Mouse (Mus musculus) forebrain, embryonic 14.5 days (tissue): Measurements from ENCODE around the gene Crb1. TPM values are rescaled to one million over a fixed set of nuclear protein-coding genes. Genes with fewer than 3 reads are reported as not detected.

Experiments
- ATAC-seq: fragments of 200-750 bp; cut with Nextera tagmentation; 2 replicates; pipeline ENCODE4 v1.8.0; 2017; ENCODE audit warnings: mild to moderate bottlenecking, moderate library complexity
- DNase-seq: peaks from one replicate; pipeline ENCODE4 v3.0.0-alpha.2; 2015; ENCODE audit warnings: low spot score
- H3K27ac ChIP-seq: fragments of 300-500 bp; sonication (generic); 2 replicates; pipeline ENCODE4 v1.5.1; 2014; ENCODE audit warnings: low read depth, mild to moderate bottlenecking, control low read depth, low read length, moderate library complexity
- H3K27me3 ChIP-seq: fragments of 300-500 bp; sonication (generic); replicated peaks from 2 replicates; pipeline ENCODE4 v1.6.1; 2014; ENCODE audit warnings: low read length, control low read depth, mixed read lengths; ENCODE audit not compliant: control insufficient read depth, insufficient read depth
- H3K36me3 ChIP-seq: fragments of 300-500 bp; sonication (generic); 2 replicates; pipeline ENCODE4 v1.6.1; 2014; ENCODE audit warnings: low read length, control low read depth; ENCODE audit not compliant: control insufficient read depth, insufficient read depth
- H3K4me1 ChIP-seq: fragments of 300-500 bp; sonication (generic); 2 replicates; pipeline ENCODE4 v1.6.1; 2014; ENCODE audit warnings: antibody characterized with exemption, low read length, control low read depth; ENCODE audit not compliant: control insufficient read depth, insufficient read depth
- H3K4me2 ChIP-seq: fragments of 300-500 bp; sonication (generic); 2 replicates; pipeline ENCODE4 v1.6.1; 2014; ENCODE audit warnings: mild to moderate bottlenecking, control low read depth, low read length
- H3K4me3 ChIP-seq: fragments of 300-500 bp; sonication (generic); 2 replicates; pipeline ENCODE4 v1.5.1; 2014; ENCODE audit warnings: low read depth, low read length, control low read depth
- H3K9ac ChIP-seq: fragments of 300-500 bp; sonication (generic); 2 replicates; pipeline ENCODE4 v1.6.1; 2014; ENCODE audit warnings: mild to moderate bottlenecking, low read length, control low read depth, moderate library complexity
- H3K9me3 ChIP-seq: fragments of 300-500 bp; sonication (generic); replicated peaks from 2 replicates; pipeline ENCODE4 v1.6.1; 2016; ENCODE audit warnings: low read length, control low read depth, mixed read lengths; ENCODE audit not compliant: control insufficient read depth
- WGBS: fragments of 180-500 bp; shearing (Covaris S2); extraction: QIAGEN DNeasy Blood & Tissue Kit; methylation state at CpG from one replicate; pipeline ENCODE4 v1.1.7; 2014; 5-methylcytosine and 5-hydroxymethylcytosine counted together
- polyA plus RNA-seq: library from polyadenylated mRNA; unstranded; fragments of >200 nt; fragmentation: Nextera tagmentation; extraction: Ambion mirVana; gene quantifications from 2 replicates; pipeline ENCODE4 v1.2.1, GENCODE M21; 2014

Gene Crb1
- polyA plus RNA-seq, 1 experiment from 2014 or later = 1.8 TPM

GRCm38 (mm10) chr1:139407701-139408100, 30.8 kb upstream of the Crb1 start:
- 58% methylated on average over 5 of the region's 5 CpGs for WGBS
- no peak for ATAC-seq
- no peak for DNase-seq

GRCm38 (mm10) chr1:139405766-139406165, 28.9 kb upstream of the Crb1 start:
- Histone ChIP-seq H3K9ac (no peak overlapping the region), H3K27ac (no peak overlapping the region), H3K27me3 (no peaks in the 10 kb centered on the region), H3K4me1 (no peaks in the 10 kb centered on the region), H3K4me2 (no peak overlapping the region), H3K4me3 (no peak overlapping the region), H3K36me3 (no peaks in the 10 kb centered on the region), H3K9me3 (no peaks in the 10 kb centered on the region)
- DNase-seq (peak; percentile 32), ATAC-seq (no peak)

More at GRCm38 (mm10) chr1:139407701-139408100, 30.8 kb upstream of the Crb1 start:
- Histone ChIP-seq H3K27ac (no peak overlapping the region), H3K36me3 (no peaks in the 10 kb centered on the region), H3K4me3 (no peak overlapping the region), H3K9ac (no peak overlapping the region), H3K9me3 (no peaks in the 10 kb centered on the region), H3K4me2 (no peak overlapping the region), H3K4me1 (no peaks in the 10 kb centered on the region), H3K27me3 (no peaks in the 10 kb centered on the region)

- H3K4me1 ChIP-seq = no peaks in the 10 kb centered on the region
- H3K27ac ChIP-seq = no peak overlapping the region
- DNase-seq (no peak), ATAC-seq (no peak)
- no peak overlapping the region for H3K9ac ChIP-seq
- 64% methylated on average over 1 of the region's 1 CpGs for WGBS
- no peaks in the 10 kb centered on the region for H3K36me3 ChIP-seq
- H3K27me3 ChIP-seq = no peaks in the 10 kb centered on the region
- no peak overlapping the region for H3K4me2 ChIP-seq
- no peak overlapping the region for H3K4me3 ChIP-seq
- no peaks in the 10 kb centered on the region for H3K9me3 ChIP-seq
Observed at GRCm38 (mm10) chr1:139396589-139396988, 19.7 kb upstream of the Crb1 start.

GRCm38 (mm10) chr1:139391747-139392146, 14.8 kb upstream of the Crb1 start:
- H3K4me3 ChIP-seq = no peak overlapping the region
- WGBS = 49% methylated on average over 2 of the region's 2 CpGs
- no peaks in the 10 kb centered on the region for H3K9me3 ChIP-seq
- no peak overlapping the region for H3K9ac ChIP-seq
- no peaks in the 10 kb centered on the region for H3K27me3 ChIP-seq
- H3K4me2 ChIP-seq = no peak overlapping the region
- no peaks in the 10 kb centered on the region for H3K36me3 ChIP-seq
- ATAC-seq (no peak), DNase-seq (no peak)
- H3K27ac ChIP-seq = no peak overlapping the region
- H3K4me1 ChIP-seq = no peaks in the 10 kb centered on the region

- Histone ChIP-seq H3K4me1 (peaks cover 13% of the 10 kb centered on the region), H3K4me3 (no peak overlapping the region), H3K27me3 (no peaks in the 10 kb centered on the region), H3K9me3 (no peaks in the 10 kb centered on the region), H3K9ac (no peak overlapping the region), H3K4me2 (no peak overlapping the region), H3K27ac (no peak overlapping the region), H3K36me3 (no peaks in the 10 kb centered on the region)
- WGBS = 31% methylated on average over 4 of the region's 4 CpGs
- ATAC-seq (peak; percentile 10; the same call in 1 of the 2 replicates), DNase-seq (no peak)
Observed at GRCm38 (mm10) chr1:139379621-139379984, 2.7 kb upstream of the Crb1 start.

GRCm38 (mm10) chr1:139378861-139379620, 2.1 kb upstream of the Crb1 start:
- Histone ChIP-seq H3K4me2 (no peak overlapping the region), H3K27me3 (no peaks in the 10 kb centered on the region), H3K4me3 (no peak overlapping the region), H3K4me1 (peaks cover 13% of the 10 kb centered on the region), H3K27ac (no peak overlapping the region), H3K9ac (no peak overlapping the region), H3K9me3 (no peaks in the 10 kb centered on the region), H3K36me3 (no peaks in the 10 kb centered on the region)
- ATAC-seq = peak; percentile 14; the same call in 1 of the 2 replicates
- DNase-seq = peak; percentile 6
- 24% methylated on average over 11 of the region's 11 CpGs for WGBS

- H3K36me3 ChIP-seq = no peaks in the 10 kb centered on the region
- DNase-seq (peak; percentile 42), ATAC-seq (peak; percentile 82)
- peak overlapping the region; percentile 24 for H3K4me3 ChIP-seq
- H3K4me2 ChIP-seq = peak overlapping the region; percentile 45
- peak overlapping the region; percentile 43 for H3K9ac ChIP-seq
- 3% methylated on average over 6 of the region's 6 CpGs for WGBS
- H3K4me1 ChIP-seq = peaks cover 13% of the 10 kb centered on the region
- H3K27ac ChIP-seq = peak overlapping the region; percentile 5; the same call in 1 of the 2 replicates
- no peaks in the 10 kb centered on the region for H3K27me3 ChIP-seq
- no peaks in the 10 kb centered on the region for H3K9me3 ChIP-seq
Observed at GRCm38 (mm10) chr1:139375900-139376299, 1.0 kb downstream of the Crb1 start.

- Histone ChIP-seq H3K9me3 (no peaks in the 10 kb centered on the region), H3K36me3 (no peaks in the 10 kb centered on the region), H3K27me3 (no peaks in the 10 kb centered on the region), H3K27ac (no peak overlapping the region), H3K4me1 (peaks cover 9% of the 10 kb centered on the region), H3K4me3 (no peak overlapping the region), H3K4me2 (no peak overlapping the region), H3K9ac (no peak overlapping the region)
- WGBS = 68% methylated on average over 6 of the region's 6 CpGs
- DNase-seq (no peak), ATAC-seq (no peak)
Observed at GRCm38 (mm10) chr1:139371341-139371740, 5.6 kb downstream of the Crb1 start.

GRCm38 (mm10) chr1:139348566-139348965, 28.3 kb downstream of the Crb1 start:
- no peak overlapping the region for H3K9ac ChIP-seq
- ATAC-seq (no peak), DNase-seq (peak; percentile 69)
- H3K4me2 ChIP-seq = no peak overlapping the region
- no peaks in the 10 kb centered on the region for H3K36me3 ChIP-seq
- no peaks in the 10 kb centered on the region for H3K27me3 ChIP-seq
- peaks cover 19% of the 10 kb centered on the region for H3K4me1 ChIP-seq
- no peak overlapping the region for H3K27ac ChIP-seq
- H3K9me3 ChIP-seq = no peaks in the 10 kb centered on the region
- WGBS = 34% methylated on average over 4 of the region's 4 CpGs
- no peak overlapping the region for H3K4me3 ChIP-seq
